Mouse (Mus musculus): ENCODE results near the gene Taar7a. TPM values are rescaled to one million over a fixed set of nuclear protein-coding genes. Genes with fewer than 3 reads are reported as not detected.

Gene Taar7a
- not detected for polyA plus RNA-seq (2012; fragmentation: generic; extraction: Trizol)

GRCm38 (mm10) chr10:23993381-23993780 is at the start of gene Taar7a:
Gene Taar7a, minus strand, starts transcription at chr10:23993481.

GRCm38 (mm10) chr10:24037314-24037713 is 44.0 kb upstream of the Taar7a start, which contains the start of gene Taar7e:
Gene Taar7e, plus strand, starts transcription at chr10:24037614.

DNA sequence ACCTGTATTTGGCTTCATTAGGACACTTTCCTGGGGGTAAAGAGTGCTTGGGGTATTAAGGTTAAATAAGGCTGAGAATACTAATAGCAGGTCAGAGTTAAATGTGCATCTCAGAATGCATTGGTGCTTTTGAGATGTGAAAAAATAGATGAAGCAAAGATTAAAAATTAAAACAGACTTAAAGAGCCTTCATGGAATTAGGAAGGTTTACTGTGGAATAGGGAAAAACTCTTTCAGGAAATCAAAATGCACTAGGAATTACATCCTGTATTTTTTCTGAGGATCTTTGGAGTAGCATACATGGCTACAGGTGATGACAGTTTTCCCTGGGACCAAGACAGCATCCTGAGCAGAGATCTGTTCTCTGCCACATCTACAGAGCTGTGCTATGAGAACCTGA is 33.6 kb upstream of the Taar7a start, which contains the start of gene Taar7d:
Taar7d (plus strand) TSS at position 301 of the 400 bp plus-strand sequence.

DNA sequence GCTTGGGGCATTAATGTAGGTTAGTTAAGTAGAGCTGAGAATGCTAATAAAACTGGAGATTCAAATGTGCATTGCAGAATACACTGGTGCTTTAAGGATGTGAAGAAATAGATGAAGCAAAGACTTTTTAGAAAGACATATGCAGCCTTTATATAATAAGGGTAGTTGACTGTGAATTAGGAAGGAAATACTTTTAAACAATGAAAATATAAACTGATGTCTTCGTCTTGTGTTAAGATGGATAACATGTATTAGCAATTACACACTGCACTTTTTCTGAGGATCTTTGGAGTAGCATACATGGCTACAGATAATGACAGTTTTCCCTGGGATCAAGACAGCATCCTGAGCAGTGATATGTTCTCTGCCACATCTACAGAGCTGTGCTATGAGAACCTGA is 6.4 kb upstream of the Taar7a start, which contains the start of gene Taar7b:
Taar7b (plus strand) TSS at position 301 of the 400 bp plus-strand sequence.

GRCm38 (mm10) chr10:23985546-23985945 is 7.7 kb downstream of the Taar7a start, which contains the start of gene Taar6:
Gene Taar6, minus strand, starts transcription at chr10:23985646.

DNA sequence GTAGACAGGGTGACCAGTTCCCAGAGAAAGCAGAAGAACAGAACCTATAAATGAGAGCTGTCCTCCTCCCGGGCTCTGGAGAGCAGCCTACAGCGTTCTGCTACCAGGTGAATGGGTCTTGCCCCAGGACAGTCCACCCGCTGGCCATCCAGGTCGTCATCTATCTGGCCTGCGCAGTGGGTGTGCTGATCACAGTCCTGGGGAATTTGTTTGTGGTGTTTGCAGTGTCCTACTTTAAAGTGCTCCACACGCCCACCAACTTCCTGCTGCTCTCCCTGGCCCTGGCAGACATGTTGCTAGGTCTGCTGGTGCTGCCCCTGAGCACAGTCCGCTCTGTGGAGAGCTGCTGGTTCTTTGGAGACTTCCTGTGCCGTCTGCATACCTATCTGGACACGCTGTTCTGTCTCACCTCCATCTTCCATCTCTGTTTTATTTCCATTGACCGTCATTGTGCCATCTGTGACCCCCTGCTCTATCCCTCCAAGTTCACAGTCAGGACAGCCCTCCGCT is 22.6 kb downstream of the Taar7a start, which contains the start of gene Taar5:
Taar5 (plus strand) TSS at position 51 of the 510 bp plus-strand sequence.

GRCm38 (mm10) chr10:23960444-23960915 is 32.8 kb downstream of the Taar7a start, which contains the start of gene Taar4:
Gene Taar4, plus strand, starts transcription at chr10:23960494.

DNA sequence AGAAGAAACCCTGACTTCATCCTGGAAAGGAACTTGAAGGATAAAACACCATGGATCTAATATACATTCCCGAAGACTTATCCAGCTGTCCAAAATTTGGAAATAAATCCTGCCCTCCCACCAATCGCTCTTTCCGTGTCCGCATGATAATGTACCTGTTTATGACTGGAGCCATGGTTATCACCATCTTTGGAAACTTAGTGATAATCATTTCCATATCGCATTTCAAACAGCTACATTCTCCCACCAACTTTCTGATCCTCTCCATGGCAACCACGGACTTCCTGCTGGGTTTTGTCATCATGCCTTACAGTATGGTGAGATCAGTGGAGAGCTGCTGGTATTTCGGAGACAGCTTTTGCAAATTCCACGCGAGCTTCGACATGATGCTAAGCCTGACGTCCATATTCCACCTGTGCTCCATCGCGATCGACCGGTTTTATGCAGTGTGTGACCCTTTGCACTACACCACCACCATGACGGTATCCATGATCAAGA is 43.7 kb downstream of the Taar7a start, which contains the start of gene Taar3:
Taar3 (plus strand) TSS at position 51 of the 498 bp plus-strand sequence.

Other genes with a start within 250 kb of the Taar7a start
- gene Rps12, start 206.2 kb downstream of the Taar7a start, polyA plus RNA-seq (2012; fragmentation: generic; extraction: Trizol) = 1,000 to 10,000 TPM; 6,713 to 8,510 TPM
- gene Slc18b1, start 196.5 kb downstream of the Taar7a start, polyA plus RNA-seq (2012; fragmentation: generic; extraction: Trizol) = 10 to 100 TPM in 1 of 2 experiments, 1 to 10 TPM in 1; 3.3 to 13.5 TPM
- not detected for gene Vnn3, start 142.0 kb downstream of the Taar7a start, polyA plus RNA-seq (2012; fragmentation: generic; extraction: Trizol)
- gene Vnn1, start 98.8 kb downstream of the Taar7a start, polyA plus RNA-seq (2012; fragmentation: generic; extraction: Trizol) = under 1 TPM; 0.09 to 0.57 TPM
- not detected for gene Taar1, start 73.1 kb downstream of the Taar7a start, polyA plus RNA-seq (2012; fragmentation: generic; extraction: Trizol)
- not detected for gene Taar2, start 54.9 kb downstream of the Taar7a start, polyA plus RNA-seq (2012; fragmentation: generic; extraction: Trizol)
- gene Taar3, start 43.9 kb downstream of the Taar7a start, polyA plus RNA-seq (2012; fragmentation: generic; extraction: Trizol) = not detected
- not detected for gene Taar4, start 33.0 kb downstream of the Taar7a start, polyA plus RNA-seq (2012; fragmentation: generic; extraction: Trizol)
- gene Taar5, start 22.8 kb downstream of the Taar7a start, polyA plus RNA-seq (2012; fragmentation: generic; extraction: Trizol) = under 1 TPM in 1 of 2 experiments, not detected in 1; 0.05 TPM
- not detected for gene Taar6, start 7.8 kb downstream of the Taar7a start, polyA plus RNA-seq (2012; fragmentation: generic; extraction: Trizol)
- not detected for gene Taar7b, start 6.5 kb upstream of the Taar7a start, polyA plus RNA-seq (2012; fragmentation: generic; extraction: Trizol)
- not detected for gene Taar7d, start 33.7 kb upstream of the Taar7a start, polyA plus RNA-seq (2012; fragmentation: generic; extraction: Trizol)
- gene Taar7e, start 44.1 kb upstream of the Taar7a start, polyA plus RNA-seq (2012; fragmentation: generic; extraction: Trizol) = not detected
- gene Taar7f, start 56.0 kb upstream of the Taar7a start, polyA plus RNA-seq (2012; fragmentation: generic; extraction: Trizol) = not detected
- gene Taar8a, start 83.0 kb upstream of the Taar7a start, polyA plus RNA-seq (2012; fragmentation: generic; extraction: Trizol) = not detected
- not detected for gene Taar8b, start 98.8 kb upstream of the Taar7a start, polyA plus RNA-seq (2012; fragmentation: generic; extraction: Trizol)
- gene Taar8c, start 108.4 kb upstream of the Taar7a start, polyA plus RNA-seq (2012; fragmentation: generic; extraction: Trizol) = not detected
- gene Taar9, start 116.1 kb upstream of the Taar7a start, polyA plus RNA-seq (2012; fragmentation: generic; extraction: Trizol) = not detected
- gene Stx7, start 155.8 kb upstream of the Taar7a start, polyA plus RNA-seq (2012; fragmentation: generic; extraction: Trizol) = 10 to 100 TPM in 1 of 2 experiments, 1 to 10 TPM in 1; 4.6 to 53.3 TPM
- not detected for gene Moxd1, start 230.0 kb upstream of the Taar7a start, polyA plus RNA-seq (2012; fragmentation: generic; extraction: Trizol)